Mouse (Mus musculus) CH12.LX (cell line): ENCODE data around the gene Mamdc4. TPM values are rescaled to one million over a fixed set of nuclear protein-coding genes. Genes with fewer than 3 reads are reported as not detected.

Experiments
- DNase-seq: peaks from one replicate; pipeline ENCODE4 v3.0.0-alpha.2; 2013; ENCODE audit errors: extremely low read depth
- H3K27ac ChIP-seq: 2 replicates; pipeline ENCODE4 v1.5.1; 2012; ENCODE audit warnings: low read depth, mild to moderate bottlenecking, control low read depth, moderate library complexity; ENCODE audit not compliant: insufficient read depth
- H3K27me3 ChIP-seq: replicated peaks from 2 replicates; pipeline ENCODE3; 2012; ENCODE audit warnings: inconsistent platforms
- H3K36me3 ChIP-seq, 2 experiments: replicated peaks in 1 of 2; 2 replicates each; pipeline versions ENCODE3 to v1.6.1; 2012; ENCODE audit warnings: inconsistent platforms in 1 of 2, low read length in 1 of 2, mild to moderate bottlenecking in 1 of 2, mixed read lengths in 1 of 2, moderate library complexity in 1 of 2; ENCODE audit not compliant: control insufficient read depth in 1 of 2, insufficient read depth in 1 of 2
- H3K4me1 ChIP-seq, 2 experiments: 2 replicates each; pipeline ENCODE4 v1.6.1; 2012; ENCODE audit warnings: inconsistent platforms in 1 of 2, moderate library complexity in 1 of 2; ENCODE audit not compliant: insufficient read depth in 2 of 2, control insufficient read depth in 1 of 2
- H3K4me2 ChIP-seq: 2 replicates; pipeline ENCODE4 v1.6.1; 2012; ENCODE audit warnings: low read depth, mild to moderate bottlenecking, control low read depth; ENCODE audit not compliant: poor library complexity, insufficient read depth, severe bottlenecking
- H3K4me3 ChIP-seq, 3 experiments: fragments of 150-350 bp in 1 of 3; sonication (generic) in 1 of 3; replicated peaks in 1 of 3; 2 replicates each; pipeline versions ENCODE3 to v1.5.1; 2011 to 2012; ENCODE audit warnings: low read depth in 2 of 3, low read length in 2 of 3, mild to moderate bottlenecking in 2 of 3, moderate library complexity in 2 of 3, control low read depth in 1 of 3, improper control_type of control experiment in 1 of 3, inconsistent platforms in 1 of 3, mixed read lengths in 1 of 3; ENCODE audit not compliant: poor library complexity in 1 of 3
- H3K79me2 ChIP-seq: replicated peaks from 2 replicates; pipeline ENCODE4 v1.6.1; 2012; ENCODE audit warnings: mild to moderate bottlenecking, moderate library complexity; ENCODE audit not compliant: control insufficient read depth, poor library complexity, insufficient read depth, severe bottlenecking; ENCODE audit errors: extremely low read depth
- H3K9ac ChIP-seq: 2 replicates; pipeline ENCODE4 v1.6.1; 2012; ENCODE audit warnings: low read depth, mild to moderate bottlenecking, control low read depth, moderate library complexity; ENCODE audit not compliant: insufficient read depth
- H3K9me3 ChIP-seq: replicated peaks from 2 replicates; pipeline ENCODE3; 2012; ENCODE audit warnings: low read length, inconsistent platforms, mixed read lengths
- BHLHE40 ChIP-seq: IDR thresholded peaks from 2 replicates; pipeline ENCODE4 v1.6.1; 2011; ENCODE audit warnings: mild to moderate bottlenecking, low read depth, low read length, improper control_type of control experiment
- CHD1 ChIP-seq: IDR thresholded peaks from 2 replicates; pipeline ENCODE4 v1.6.1; 2012; ENCODE audit warnings: low read depth, low read length, improper control_type of control experiment, inconsistent platforms
- CHD2 ChIP-seq: IDR thresholded peaks from 2 replicates; pipeline ENCODE4 v1.6.1; 2011; ENCODE audit warnings: low read length, improper control_type of control experiment
- CTCF ChIP-seq, 2 experiments: IDR thresholded peaks in 1 of 2; conservative IDR thresholded peaks in 1 of 2; 2 replicates each; pipeline ENCODE4 v1.5.1; 2011 to 2012; ENCODE audit warnings: low read depth in 2 of 2, low read length in 2 of 2, improper control_type of control experiment in 1 of 2, inconsistent platforms in 1 of 2, mild to moderate bottlenecking in 1 of 2, moderate library complexity in 1 of 2
- E2F4 ChIP-seq: IDR thresholded peaks from 2 replicates; pipeline ENCODE4 v1.6.1; 2011; ENCODE audit warnings: low read depth, low read length, improper control_type of control experiment; ENCODE audit not compliant: insufficient replicate concordance
- ELF1 ChIP-seq: IDR thresholded peaks from 2 replicates; pipeline ENCODE4 v1.6.1; 2014; ENCODE audit warnings: low read depth, mild to moderate bottlenecking, inconsistent platforms, low read length, improper control_type of control experiment
- EP300 ChIP-seq: IDR thresholded peaks from 2 replicates; pipeline ENCODE4 v1.6.1; 2011; ENCODE audit warnings: low read length, improper control_type of control experiment
- ETS1 ChIP-seq: conservative IDR thresholded peaks from 2 replicates; pipeline ENCODE4 v1.6.1; 2012; ENCODE audit warnings: low read depth, mild to moderate bottlenecking, inconsistent platforms, low read length, improper control_type of control experiment, moderate library complexity
- HCFC1 ChIP-seq: IDR thresholded peaks from 2 replicates; pipeline ENCODE4 v1.6.1; 2012; ENCODE audit warnings: low read depth, mild to moderate bottlenecking, inconsistent platforms, low read length, improper control_type of control experiment
- IRF4 ChIP-seq: IDR thresholded peaks from 2 replicates; pipeline ENCODE4 v1.6.1; 2014; ENCODE audit warnings: low read depth, mild to moderate bottlenecking, inconsistent platforms, low read length, improper control_type of control experiment
- JUN ChIP-seq: IDR thresholded peaks from 2 replicates; pipeline ENCODE4 v1.6.1; 2011; ENCODE audit warnings: low read depth, mild to moderate bottlenecking, low read length, improper control_type of control experiment, moderate library complexity; ENCODE audit not compliant: insufficient read depth
- JUND ChIP-seq: conservative IDR thresholded peaks from 2 replicates; pipeline ENCODE4 v1.6.1; 2011; ENCODE audit warnings: low read depth, low read length, improper control_type of control experiment
- KAT2A ChIP-seq: IDR thresholded peaks from 2 replicates; pipeline ENCODE4 v1.6.1; 2012; ENCODE audit warnings: low read length, improper control_type of control experiment, inconsistent platforms; ENCODE audit not compliant: insufficient replicate concordance
- MAFK ChIP-seq: IDR thresholded peaks from 2 replicates; pipeline ENCODE4 v1.6.1; 2011; ENCODE audit warnings: low read length, improper control_type of control experiment; ENCODE audit not compliant: insufficient replicate concordance
- MAX ChIP-seq: IDR thresholded peaks from 2 replicates; pipeline ENCODE4 v1.6.1; 2011; ENCODE audit warnings: low read length, improper control_type of control experiment
- MAZ ChIP-seq: IDR thresholded peaks from 2 replicates; pipeline ENCODE4 v1.6.1; 2012; ENCODE audit warnings: low read depth, mild to moderate bottlenecking, inconsistent platforms, low read length, improper control_type of control experiment, moderate library complexity
- MEF2A ChIP-seq: IDR thresholded peaks from 2 replicates; pipeline ENCODE4 v1.6.1; 2014; ENCODE audit warnings: low read depth, mild to moderate bottlenecking, inconsistent platforms, low read length, improper control_type of control experiment, borderline replicate concordance
- MXI1 ChIP-seq: IDR thresholded peaks from 2 replicates; pipeline ENCODE4 v1.6.1; 2011; ENCODE audit warnings: mild to moderate bottlenecking, low read depth, low read length, improper control_type of control experiment
- MYC ChIP-seq: IDR thresholded peaks from 2 replicates; pipeline ENCODE4 v1.6.1; 2011; ENCODE audit warnings: low read depth, mild to moderate bottlenecking, improper control_type of control experiment, low read length
- NELFE ChIP-seq: IDR thresholded peaks from 2 replicates; pipeline ENCODE4 v1.6.1; 2011; ENCODE audit warnings: low read depth, low read length, improper control_type of control experiment
- NRF1 ChIP-seq: IDR thresholded peaks from 2 replicates; pipeline ENCODE4 v1.6.1; 2014; ENCODE audit warnings: low read depth, mild to moderate bottlenecking, inconsistent platforms, low read length, improper control_type of control experiment, moderate library complexity
- PAX5 ChIP-seq: IDR thresholded peaks from 2 replicates; pipeline ENCODE4 v1.6.1; 2012; ENCODE audit warnings: low read length, inconsistent platforms, mixed read lengths
- POLR2A ChIP-seq: IDR thresholded peaks from 2 replicates; pipeline ENCODE4 v1.6.1; 2011; ENCODE audit warnings: low read depth, mild to moderate bottlenecking, improper control_type of control experiment, low read length
- POLR2AphosphoS2 ChIP-seq: IDR thresholded peaks from 2 replicates; pipeline ENCODE4 v1.6.1; 2011; ENCODE audit warnings: low read depth, low read length, improper control_type of control experiment
- RAD21 ChIP-seq: IDR thresholded peaks from 2 replicates; pipeline ENCODE4 v1.6.1; 2011; ENCODE audit warnings: low read depth, mild to moderate bottlenecking, low read length, improper control_type of control experiment, moderate library complexity
- RCOR1 ChIP-seq: conservative IDR thresholded peaks from 2 replicates; pipeline ENCODE4 v1.6.1; 2012; ENCODE audit warnings: low read depth, mild to moderate bottlenecking, inconsistent platforms, low read length, improper control_type of control experiment
- SIN3A ChIP-seq: IDR thresholded peaks from 2 replicates; pipeline ENCODE4 v1.6.1; 2012; ENCODE audit warnings: low read length, improper control_type of control experiment, inconsistent platforms
- SMC3 ChIP-seq: IDR thresholded peaks from 2 replicates; pipeline ENCODE4 v1.6.1; 2011; ENCODE audit warnings: low read depth, low read length, improper control_type of control experiment
- TBP ChIP-seq: conservative IDR thresholded peaks from 2 replicates; pipeline ENCODE4 v1.6.1; 2011; ENCODE audit warnings: low read depth, low read length, improper control_type of control experiment
- TCF12 ChIP-seq: IDR thresholded peaks from 2 replicates; pipeline ENCODE4 v1.6.1; 2014; ENCODE audit warnings: low read depth, mild to moderate bottlenecking, inconsistent platforms, low read length, improper control_type of control experiment
- USF1 ChIP-seq: IDR thresholded peaks from 2 replicates; pipeline ENCODE4 v1.6.1; 2014; ENCODE audit warnings: low read depth, mild to moderate bottlenecking, inconsistent platforms, low read length, improper control_type of control experiment
- USF2 ChIP-seq: conservative IDR thresholded peaks from 2 replicates; pipeline ENCODE4 v1.6.1; 2011; ENCODE audit warnings: low read depth, low read length, improper control_type of control experiment
- ZKSCAN1 ChIP-seq: IDR thresholded peaks from 2 replicates; pipeline ENCODE4 v1.6.1; 2012; ENCODE audit warnings: low read depth, inconsistent platforms, low read length, improper control_type of control experiment, borderline replicate concordance
- ZMIZ1 ChIP-seq: IDR thresholded peaks from 2 replicates; pipeline ENCODE4 v1.6.1; 2012; ENCODE audit warnings: low read depth, mild to moderate bottlenecking, inconsistent platforms, low read length, improper control_type of control experiment
- dilution Hi-C: fragments of 300-500 bp; cut with MboI; formaldehyde crosslinking; loops from 2 replicates; pipeline ENCODE4 v1.14.3; 2020; ENCODE audit warnings: low sequenced_read_pairs; ENCODE audit not compliant: extremely low pct_unique_long_range_greater_than_20kb, extremely low pct_ligation_motif_present
- in situ Hi-C: fragments of 300-500 bp; cut with MboI; formaldehyde crosslinking; loops from 3 replicates; pipeline ENCODE4 v1.14.3; 2019; ENCODE audit warnings: low sequenced_read_pairs, low pct_ligation_motif_present, low pct_unique_long_range_greater_than_20kb, mixed read lengths
- polyA plus RNA-seq: library from polyadenylated mRNA; unstranded; fragments of >175 nt; gene quantifications from 2 replicates; pipeline ENCODE4 v1.2.1, GENCODE M21; 2012; ENCODE audit warnings: low read depth; ENCODE audit not compliant: insufficient read length
- total RNA-seq, 2 experiments: library from RNA; depleted of rRNA; stranded (reverse); fragments of 300-350 nt in 1 of 2; fragments of >200 nt in 1 of 2; gene quantifications; 2 replicates each; pipeline ENCODE4 v1.2.3; 2012 to 2014

The Mamdc4 gene
- total and polyA plus RNA-seq, 3 experiments, result 4.4 to 34.9 (median 11.5) TPM

GRCm38 (mm10) chr2:25574579-25575431 lies at the start of gene Mamdc4, which contains the start of gene Phpt1 (continued):
- peak; percentile 85 for TF ChIP-seq HCFC1

DNA sequence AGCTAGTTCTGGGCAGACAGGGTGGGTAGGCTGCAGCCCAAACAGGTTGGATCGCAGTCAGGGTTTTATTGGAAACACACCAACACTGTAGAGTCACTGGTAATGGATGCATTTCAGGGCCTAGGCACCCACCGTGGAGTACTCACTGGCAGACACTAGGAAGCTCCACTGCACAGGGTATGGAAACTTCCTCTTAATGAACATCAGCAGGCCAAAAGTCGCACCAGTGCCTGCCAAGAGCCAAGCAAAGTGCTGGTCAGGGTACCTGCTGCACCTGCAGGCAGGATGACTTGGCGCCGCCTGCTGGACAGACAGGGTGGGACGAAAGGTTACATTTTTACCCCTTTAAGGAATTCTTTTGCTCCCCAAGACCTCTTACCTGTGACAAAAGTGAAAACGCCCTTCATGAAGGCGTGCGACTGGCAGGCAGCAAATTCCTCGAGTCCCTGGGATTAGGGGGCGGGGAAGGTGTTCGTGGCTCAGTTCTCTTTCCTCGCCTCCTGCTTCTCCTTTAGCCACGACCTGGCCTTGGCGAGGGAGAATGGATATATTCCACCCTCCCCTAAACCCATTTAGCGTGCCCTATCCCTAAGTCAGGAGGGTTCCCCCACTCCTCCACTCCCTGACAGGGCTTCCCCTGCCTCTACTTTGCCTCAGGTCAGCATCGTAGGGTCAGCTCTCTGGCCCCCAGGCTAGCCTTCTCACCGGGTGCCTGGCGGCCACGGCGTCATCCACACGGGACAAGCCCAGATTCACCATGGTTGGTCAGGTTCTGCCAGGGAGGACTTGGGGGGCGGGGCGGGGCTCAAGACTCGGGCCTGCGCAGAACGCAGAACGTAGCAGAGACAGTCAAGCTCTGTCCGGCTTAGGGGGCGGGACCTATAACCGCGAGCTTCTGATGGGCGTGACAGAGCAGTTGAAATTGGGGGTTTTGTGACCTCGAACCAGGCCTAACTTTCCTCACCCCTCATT lies 46.9 kb upstream of the Mamdc4 start, which contains the start of gene Tmem141:
TSS of gene Tmem141 (minus strand) at position 777 of the 972 bp plus-strand sequence.
- in situ Hi-C loops, result no loop called here
- H3K4me2 ChIP-seq, result peak within 1 kb of the TSS; percentile 82
- dilution Hi-C loops, result no loop called here
- peaks cover 0 to 3% of the 10 kb centered on the region in 2 experiments for H3K36me3 ChIP-seq
- DNase-seq, result peak; percentile 80
- H3K79me2 ChIP-seq, result no peaks in the 10 kb centered on the region
- no peaks in the 10 kb centered on the region for H3K9me3 ChIP-seq
- H3K4me3 ChIP-seq, result peak within 1 kb of the TSS; percentile 52 to 60 (median 56)
- H3K9ac ChIP-seq, result peak within 1 kb of the TSS; percentile 51; the same call in 1 of the 2 replicates
- peaks cover 42% of the 10 kb centered on the region for H3K27me3 ChIP-seq
- H3K4me1 ChIP-seq, result peaks cover 0 to 10% of the 10 kb centered on the region in 2 experiments; a peak in 2 of 4 replicates
- H3K27ac ChIP-seq, result no peak within 1 kb of the TSS
- TF ChIP-seq E2F4 (no peak), MXI1 (no peak), ZKSCAN1 (no peak), NELFE (no peak), JUND (no peak), EP300 (no peak), SMC3 (peak; percentile 54), POLR2AphosphoS2 (no peak), IRF4 (peak; percentile 27; the same call in 1 of the 2 replicates), RAD21 (peak; percentile 38), TCF12 (peak; percentile 35; the same call in 1 of the 2 replicates), ELF1 (no peak), USF1 (no peak), KAT2A (no peak), CHD2 (no peak), RCOR1 (no peak), JUN (no peak), SIN3A (no peak), MAX (no peak), MAZ (no peak), NRF1 (peak; percentile 87), POLR2A (peak; percentile 56; the same call in 1 of the 2 replicates), PAX5 (no peak), MAFK (no peak), TBP (no peak), ZMIZ1 (no peak), ETS1 (no peak), MEF2A (no peak), BHLHE40 (no peak), HCFC1 (no peak), USF2 (no peak), MYC (no peak), CHD1 (no peak), CTCF (conservative IDR thresholded peaks at IDR 0.05 in 1 of 2, IDR thresholded peaks at IDR 0.05 in 1 of 2; ENCODE audit: low read depth in 2 of 2, low read length in 2 of 2) (peak; percentile 69 to 74)
